Mouse (Mus musculus) hindbrain, postnatal 0 days (tissue): ENCODE measurements around the gene Tead2. TPM values are rescaled to one million over a fixed set of nuclear protein-coding genes. Genes with fewer than 3 reads are reported as not detected.
A peak's percentile ranks its signal among the peaks of the same experiment; 100 is the strongest.

ENCODE experiments used
- ATAC-seq: fragments of 200-750 bp; cut with Nextera tagmentation; 2 replicates; pipeline ENCODE4 v1.8.0; 2017; ENCODE audit warnings: mild to moderate bottlenecking, moderate TSS enrichment, moderate library complexity
- DNase-seq: peaks from one replicate; pipeline ENCODE4 v3.0.0-alpha.2; 2015; ENCODE audit warnings: low spot score
- H3K27ac ChIP-seq: fragments of 300-500 bp; sonication (generic); 2 replicates; pipeline ENCODE4 v1.5.1; 2014; ENCODE audit warnings: mild to moderate bottlenecking
- H3K27me3 ChIP-seq: fragments of 300-500 bp; sonication (generic); 2 replicates; pipeline ENCODE4 v1.6.1; 2014; ENCODE audit warnings: low read length, mixed read lengths; ENCODE audit not compliant: insufficient read depth
- H3K36me3 ChIP-seq: fragments of 300-500 bp; sonication (generic); 2 replicates; pipeline ENCODE4 v1.6.1; 2014; ENCODE audit warnings: low read length, mixed read lengths; ENCODE audit not compliant: insufficient read depth
- H3K4me1 ChIP-seq: fragments of 300-500 bp; sonication (generic); 2 replicates; pipeline ENCODE4 v1.6.1; 2014; ENCODE audit warnings: antibody characterized with exemption, low read length, mixed read lengths; ENCODE audit not compliant: insufficient read depth
- H3K4me2 ChIP-seq: fragments of 300-500 bp; sonication (generic); 2 replicates; pipeline ENCODE4 v1.6.1; 2014; ENCODE audit warnings: low read depth, mild to moderate bottlenecking, low read length, moderate library complexity, mixed read lengths
- H3K4me3 ChIP-seq: fragments of 300-500 bp; sonication (generic); 2 replicates; pipeline ENCODE4 v1.5.1; 2014; ENCODE audit warnings: low read length
- H3K9ac ChIP-seq: fragments of 300-500 bp; sonication (generic); replicated peaks from 2 replicates; pipeline ENCODE4 v1.6.1; 2014; ENCODE audit warnings: mild to moderate bottlenecking, low read length, moderate library complexity, mixed read lengths
- H3K9me3 ChIP-seq: fragments of 300-500 bp; sonication (generic); 2 replicates; pipeline ENCODE4 v1.6.1; 2016; ENCODE audit warnings: low read length, mixed read lengths
- CTCF ChIP-seq: IDR thresholded peaks from 2 replicates; pipeline ENCODE4 v1.5.1; 2016; ENCODE audit warnings: antibody characterized with exemption, control low read depth, low read depth
- WGBS: fragments of 180-500 bp; shearing (Covaris S2); extraction: QIAGEN DNeasy Blood & Tissue Kit; methylation state at CpG from one replicate; pipeline ENCODE4 v1.1.7; 2014; 5-methylcytosine and 5-hydroxymethylcytosine counted together
- polyA plus RNA-seq: library from polyadenylated mRNA; unstranded; fragments of >200 nt; fragmentation: Nextera tagmentation; extraction: Ambion mirVana; gene quantifications from 2 replicates; pipeline ENCODE4 v1.2.1, GENCODE M21; 2015
- total RNA-seq: library from RNA; depleted of rRNA; stranded (reverse); fragments of >200 nt; gene quantifications from 2 replicates; pipeline ENCODE4 v1.2.3, GENCODE M21; 2014

Gene Tead2
- total and polyA plus RNA-seq, 2 experiments from 2014 or later = 37.3 to 73.6 TPM

DNA sequence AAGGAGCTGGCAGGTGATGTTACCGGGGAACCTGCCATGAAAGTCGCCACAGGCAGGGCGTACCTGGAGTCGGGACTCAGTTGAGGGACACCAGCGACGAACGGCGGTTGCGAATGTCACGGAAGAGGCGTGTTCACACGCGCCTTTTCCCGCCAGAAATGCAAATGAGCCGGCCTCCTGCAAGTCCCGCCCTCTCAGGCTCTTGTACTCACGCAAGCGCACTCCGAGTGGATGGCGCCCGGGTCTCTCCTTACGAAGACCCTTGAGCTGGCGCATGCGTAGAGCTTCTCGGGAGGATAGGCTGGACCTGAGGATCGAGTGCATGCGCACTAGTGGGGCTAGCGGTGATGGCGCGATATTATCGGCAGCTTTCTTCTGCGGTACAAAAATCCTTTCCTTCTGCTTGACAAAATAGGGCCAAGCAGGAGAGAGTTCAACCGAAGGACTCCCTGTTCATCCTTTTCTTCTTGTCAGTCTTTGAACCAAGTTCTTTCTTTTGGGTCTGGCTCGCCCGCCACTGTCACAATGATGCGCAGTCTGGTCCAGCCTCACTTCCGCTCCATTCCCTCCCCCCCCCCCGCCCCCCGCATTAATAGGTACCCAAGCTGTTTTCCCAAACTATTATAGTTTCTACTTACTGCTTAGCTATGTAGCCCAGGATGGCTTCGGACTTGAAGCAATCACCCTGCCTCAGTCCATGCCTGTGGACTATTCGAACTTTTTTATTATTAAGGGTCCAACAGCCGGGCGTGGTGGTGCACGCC lies 11.0 kb upstream of the Tead2 start, which contains the start of gene Ccdc155:
Gene Ccdc155, minus strand, starts transcription at position 513 of the 764 bp plus-strand sequence.
- no peak for TF ChIP-seq CTCF
- peak within 1 kb of the TSS; percentile 57 for H3K4me2 ChIP-seq
- H3K4me3 ChIP-seq = peak within 1 kb of the TSS; percentile 41
- H3K27me3 ChIP-seq = no peaks in the 10 kb centered on the region
- H3K9me3 ChIP-seq = no peaks in the 10 kb centered on the region
- H3K27ac ChIP-seq = peak within 1 kb of the TSS; percentile 64; the same call in 1 of the 2 replicates
- 9% methylated on average over 44 of the region's 44 CpGs for WGBS
- no peaks in the 10 kb centered on the region for H3K4me1 ChIP-seq
- DNase-seq (peak; percentile 99), ATAC-seq (peak; percentile 98)
- H3K9ac ChIP-seq = peak within 1 kb of the TSS; percentile 33; the same call in 1 of the 2 replicates
- H3K36me3 ChIP-seq = no peaks in the 10 kb centered on the region

DNA sequence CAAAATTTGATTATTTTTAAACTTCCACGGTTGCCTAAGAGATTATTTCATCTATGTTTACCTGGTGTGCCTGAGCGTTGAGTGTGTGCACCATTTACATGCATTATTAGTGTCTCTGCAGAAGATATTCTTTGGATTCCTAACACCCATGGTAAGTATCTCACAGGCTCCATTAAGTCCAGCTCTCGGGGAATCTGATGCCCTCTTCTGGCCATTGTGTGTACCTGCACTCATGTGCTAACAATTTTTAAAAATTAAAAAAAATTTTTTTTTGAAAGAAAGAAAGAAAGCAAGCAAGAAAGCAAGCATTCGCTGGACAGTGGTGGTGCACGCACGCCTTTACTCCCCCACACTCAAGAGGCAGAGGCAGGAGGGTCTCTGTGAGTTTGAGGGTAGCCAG lies 7.3 kb upstream of the Tead2 start:
- no peak overlapping the region for H3K9ac ChIP-seq
- H3K4me2 ChIP-seq = no peak overlapping the region
- no peaks in the 10 kb centered on the region for H3K4me1 ChIP-seq
- no peak overlapping the region for H3K4me3 ChIP-seq
- DNase-seq (no peak), ATAC-seq (no peak)
- peak; percentile 34 for TF ChIP-seq CTCF
- H3K9me3 ChIP-seq = no peaks in the 10 kb centered on the region
- no peak overlapping the region for H3K27ac ChIP-seq
- H3K27me3 ChIP-seq = no peaks in the 10 kb centered on the region
- WGBS = 82% methylated on average over 6 of the region's 6 CpGs
- no peaks in the 10 kb centered on the region for H3K36me3 ChIP-seq

DNA sequence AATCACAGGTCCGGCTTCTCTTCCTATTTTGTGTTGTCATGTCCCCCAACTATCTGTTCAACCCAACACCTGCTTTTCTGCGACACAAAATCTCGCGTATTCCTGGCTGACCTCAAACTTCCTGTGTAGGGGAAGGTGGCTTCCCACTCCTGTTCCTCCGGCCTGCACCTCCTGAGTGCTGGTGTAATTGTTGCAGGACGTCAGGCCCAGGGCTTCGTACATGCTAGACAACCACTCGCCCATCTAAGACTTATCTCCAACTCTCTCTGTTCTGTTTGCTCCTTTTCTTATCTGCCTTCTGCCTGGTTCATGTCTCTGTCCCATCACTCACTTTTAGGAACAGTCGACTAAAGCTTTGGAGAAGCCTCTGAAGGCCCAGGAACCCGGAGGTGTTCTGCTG lies 4.5 kb upstream of the Tead2 start:
- peaks cover 6% of the 10 kb centered on the region; the same call in 1 of the 2 replicates for H3K4me1 ChIP-seq
- H3K9ac ChIP-seq = no peak overlapping the region
- DNase-seq = no peak
- 77% methylated on average over 10 of the region's 10 CpGs for WGBS
- 0 out of 2 replicates have a peak, but pooled peaks cover 5% of the 10 kb centered on the region for H3K27me3 ChIP-seq
- H3K4me2 ChIP-seq = peak overlapping the region; percentile 35; the same call in 1 of the 2 replicates
- H3K4me3 ChIP-seq = no peak overlapping the region
- H3K27ac ChIP-seq = no peak overlapping the region
- H3K9me3 ChIP-seq = no peaks in the 10 kb centered on the region
- no peak for TF ChIP-seq CTCF
- ATAC-seq = no peak
- H3K36me3 ChIP-seq = no peaks in the 10 kb centered on the region

DNA sequence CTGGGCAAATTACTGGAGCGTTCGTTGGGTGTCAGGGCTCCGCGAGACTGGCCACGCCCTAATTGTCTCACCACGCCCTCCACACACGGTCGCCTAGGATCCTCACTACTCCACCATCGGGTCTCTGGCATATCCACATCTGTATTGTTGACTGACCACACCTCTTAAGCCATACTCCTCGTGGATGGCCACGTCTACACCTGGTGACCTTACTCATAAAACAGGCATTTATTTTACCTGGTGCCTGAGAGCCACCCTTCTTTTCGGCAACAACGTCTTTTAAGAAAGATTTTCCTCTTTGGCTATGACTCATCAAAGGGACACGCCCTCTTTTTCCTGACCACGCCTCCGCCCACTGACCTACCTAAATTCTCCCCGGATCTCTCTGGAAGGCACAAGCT lies 3.7 kb upstream of the Tead2 start, which contains the start of gene Dkkl1:
Gene Dkkl1, minus strand, starts transcription at position 297 of the 401 bp plus-strand sequence.
- H3K27me3 ChIP-seq = 0 out of 2 replicates have a peak, but pooled peaks cover 5% of the 10 kb centered on the region
- H3K9me3 ChIP-seq = no peaks in the 10 kb centered on the region
- H3K9ac ChIP-seq = 0 out of 2 replicates have a peak within 1 kb of the TSS, but pooled peaks have one; percentile 9
- no peaks in the 10 kb centered on the region for H3K36me3 ChIP-seq
- 9% methylated on average over 17 of the region's 17 CpGs for WGBS
- ATAC-seq (no peak), DNase-seq (no peak)
- H3K4me2 ChIP-seq = peak within 1 kb of the TSS; percentile 35; the same call in 1 of the 2 replicates
- H3K27ac ChIP-seq = no peak within 1 kb of the TSS
- no peak for TF ChIP-seq CTCF
- peak within 1 kb of the TSS; percentile 15 for H3K4me3 ChIP-seq
- peaks cover 10% of the 10 kb centered on the region; the same call in 1 of the 2 replicates for H3K4me1 ChIP-seq

DNA sequence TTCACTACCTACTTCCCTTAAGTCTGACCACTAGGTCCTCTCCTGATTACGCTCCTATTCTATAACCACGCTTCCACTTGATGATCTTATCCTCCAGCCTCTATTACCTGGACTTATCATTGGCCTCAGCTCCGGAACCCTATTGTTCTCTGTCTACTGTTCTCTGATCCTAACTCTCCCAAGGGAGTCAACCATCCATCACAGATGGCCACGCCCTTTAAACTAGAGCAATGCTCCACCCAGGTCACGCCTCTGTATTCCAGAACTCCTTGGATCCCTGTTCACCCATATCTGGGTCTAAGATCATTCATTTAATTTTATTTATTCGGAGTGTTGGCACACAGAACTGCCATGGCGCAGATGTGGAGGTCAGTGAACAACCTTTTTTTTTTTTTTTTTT lies 3.2 kb upstream of the Tead2 start:
- H3K4me1 ChIP-seq = peaks cover 14% of the 10 kb centered on the region; the same call in 1 of the 2 replicates
- no peak overlapping the region for H3K4me3 ChIP-seq
- no peaks in the 10 kb centered on the region for H3K9me3 ChIP-seq
- no peak for DNase-seq
- no peak overlapping the region for H3K4me2 ChIP-seq
- no peak for ATAC-seq
- 0 out of 2 replicates have a peak, but pooled peaks cover 5% of the 10 kb centered on the region for H3K27me3 ChIP-seq
- no peak for TF ChIP-seq CTCF
- 75% methylated on average over 7 of the region's 7 CpGs for WGBS
- H3K27ac ChIP-seq = no peak overlapping the region
- no peak overlapping the region for H3K9ac ChIP-seq
- H3K36me3 ChIP-seq = no peaks in the 10 kb centered on the region

DNA sequence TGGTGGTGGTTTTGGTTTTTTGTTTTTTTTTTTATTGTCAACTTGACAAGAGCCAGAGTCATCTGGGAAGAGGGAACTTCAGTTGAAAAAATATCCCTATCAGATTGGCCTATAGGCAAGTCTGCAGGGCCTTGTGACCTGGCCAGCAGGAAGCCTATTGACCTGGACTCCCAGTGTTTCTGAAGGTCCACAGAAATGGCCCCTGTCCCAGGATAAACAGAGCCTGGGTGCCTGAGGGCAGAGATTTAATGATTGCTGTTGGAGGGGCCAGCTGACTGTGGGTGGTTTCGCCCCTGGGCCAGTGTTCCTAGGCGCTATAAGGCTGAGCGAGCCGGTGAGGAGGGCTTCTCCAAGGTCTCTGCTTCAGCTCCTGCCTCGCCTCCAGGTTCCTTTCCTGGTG lies 1.8 kb upstream of the Tead2 start:
- 67% methylated on average over 5 of the region's 5 CpGs for WGBS
- DNase-seq = no peak
- 0 out of 2 replicates have a peak, but pooled peaks cover 5% of the 10 kb centered on the region for H3K27me3 ChIP-seq
- no peak overlapping the region for H3K9ac ChIP-seq
- TF ChIP-seq CTCF = no peak
- H3K4me3 ChIP-seq = no peak overlapping the region
- no peak overlapping the region for H3K4me2 ChIP-seq
- no peak for ATAC-seq
- H3K4me1 ChIP-seq = peaks cover 14% of the 10 kb centered on the region; the same call in 1 of the 2 replicates
- no peaks in the 10 kb centered on the region; the same call in 1 of the 2 replicates for H3K36me3 ChIP-seq
- H3K9me3 ChIP-seq = no peaks in the 10 kb centered on the region
- no peak overlapping the region for H3K27ac ChIP-seq
